Mouse (Mus musculus): ENCODE data around the gene Fitm2.
"Not testable (repeated sequence)": the region's sequence is repeated elsewhere in the genome, so short reads cannot be mapped to it uniquely, and the experiment has no call there.

The Fitm2 gene

GRCm38 (mm10) chr2:163463251-163463769 is 9.1 kb downstream of the Fitm2 start:
- no peak for DNase-seq (ENCODE audit: low spot score)

GRCm38 (mm10) chr2:163462801-163463200 is 9.6 kb downstream of the Fitm2 start:
- DNase-seq (ENCODE audit: low spot score), result no peak

DNA sequence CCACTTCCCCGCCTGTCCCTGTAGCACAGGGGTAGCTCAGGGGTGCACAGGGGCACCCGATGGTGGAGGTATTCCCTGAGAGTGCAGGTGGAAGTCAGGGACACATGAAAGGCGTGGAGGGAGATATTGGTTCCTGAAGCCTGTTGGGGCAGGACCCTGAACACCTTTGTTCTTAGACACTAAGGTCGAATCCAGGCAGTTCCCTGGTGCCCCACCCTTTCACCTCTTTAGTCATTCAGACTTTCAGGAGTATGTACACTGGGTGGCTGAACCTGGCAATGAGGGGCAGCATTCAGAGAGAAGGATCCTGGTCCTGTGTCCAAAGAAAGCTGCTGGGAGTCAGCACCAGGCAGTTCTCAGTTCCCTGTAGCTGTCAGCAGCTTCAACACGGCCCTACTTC is 10.0 kb downstream of the Fitm2 start:
- no peak for DNase-seq (ENCODE audit: low spot score)

- DNase-seq (ENCODE audit: low spot score), result not testable (repeated sequence)
Measured at GRCm38 (mm10) chr2:163461307-163461706, 11.1 kb downstream of the Fitm2 start.

GRCm38 (mm10) chr2:163460622-163461021 is 11.8 kb downstream of the Fitm2 start:
- DNase-seq (ENCODE audit: low spot score), result no peak

- DNase-seq (ENCODE audit: low spot score), result no peak
Measured at GRCm38 (mm10) chr2:163459380-163459779, 13.0 kb downstream of the Fitm2 start.

DNA sequence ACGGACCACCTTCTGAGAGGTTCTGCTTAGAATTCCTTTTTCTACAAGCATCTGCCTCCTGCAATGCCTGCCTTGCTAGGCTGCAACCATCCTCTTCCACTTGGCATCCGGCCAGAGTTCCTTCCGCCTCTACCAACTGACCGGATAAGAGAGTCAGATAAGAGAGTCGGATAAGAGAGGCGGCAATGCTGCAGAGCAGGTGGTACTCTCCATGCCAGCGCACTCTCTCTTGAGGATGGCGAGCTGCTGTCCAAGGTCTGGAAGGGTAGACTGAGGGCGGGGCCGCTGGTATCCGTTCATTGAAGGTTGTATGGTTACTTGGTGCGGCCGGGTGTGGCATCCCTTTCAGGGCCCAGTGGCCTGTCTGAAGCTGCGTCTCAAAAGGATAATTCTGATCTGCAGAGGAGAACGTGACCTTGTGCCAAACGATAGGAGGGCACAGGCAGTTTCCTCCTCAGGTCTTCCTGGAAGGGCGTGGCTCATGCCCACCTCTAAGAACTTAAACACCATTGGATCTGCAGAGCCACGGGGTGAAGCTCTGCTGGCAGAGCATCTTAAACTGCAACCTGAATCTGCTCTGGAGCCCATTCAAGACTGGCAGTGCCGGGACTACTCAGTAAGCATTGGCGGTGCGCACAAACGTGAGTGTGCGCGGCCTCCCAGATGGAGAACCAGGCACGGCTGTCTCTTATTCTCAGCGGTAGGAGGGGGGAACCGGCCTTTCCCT is 13.7 kb downstream of the Fitm2 start:
- DNase-seq (ENCODE audit: low spot score), result no peak

- DNase-seq (ENCODE audit: low spot score), result no peak
Measured at GRCm38 (mm10) chr2:163453378-163453777, 19.1 kb downstream of the Fitm2 start.

DNA sequence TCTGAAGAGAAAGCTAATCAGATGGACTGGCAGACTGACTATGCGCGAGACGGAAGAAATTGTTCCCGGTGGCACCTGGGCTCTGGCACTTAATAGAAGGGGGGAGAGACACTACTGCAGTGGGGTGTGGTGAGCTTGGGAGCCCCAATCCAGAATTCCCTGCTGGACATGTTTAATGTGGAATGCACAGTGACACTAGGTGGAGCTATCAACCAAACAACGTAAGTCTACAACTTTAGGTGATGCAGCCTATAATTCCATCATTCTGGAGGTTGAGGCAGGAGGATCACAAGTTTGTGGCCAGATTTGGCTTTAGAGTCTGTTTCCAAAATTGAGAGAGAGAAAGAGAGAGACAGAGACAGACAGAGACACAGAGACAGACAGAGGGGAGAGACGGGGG is 19.7 kb downstream of the Fitm2 start:
- DNase-seq (ENCODE audit: low spot score), result no peak

GRCm38 (mm10) chr2:163450668-163451295 is 21.6 kb downstream of the Fitm2 start:
- DNase-seq (ENCODE audit: low spot score), result no peak

DNA sequence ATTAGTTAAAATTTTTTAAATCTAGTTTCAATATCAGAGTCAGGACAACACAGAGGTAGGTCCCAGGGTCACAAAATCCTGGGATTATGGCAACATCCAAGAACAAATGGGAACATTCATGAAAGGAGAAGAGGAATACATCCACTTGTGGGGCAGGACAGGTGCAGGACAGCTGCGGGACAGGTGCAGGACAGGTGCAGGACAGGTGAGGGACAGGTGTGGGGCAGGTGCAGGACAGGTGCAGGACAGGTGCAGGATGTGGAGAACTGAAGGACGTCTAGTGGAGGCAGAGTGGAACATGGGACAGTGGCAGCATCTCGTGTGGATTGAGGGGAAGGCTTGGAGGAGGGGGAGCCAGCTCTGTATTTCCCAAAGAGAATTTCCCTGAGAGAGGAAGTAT is 23.2 kb downstream of the Fitm2 start:
- no peak for DNase-seq (ENCODE audit: low spot score)

- DNase-seq (ENCODE audit: low spot score), result no peak
Measured at GRCm38 (mm10) chr2:163447375-163447774, 25.1 kb downstream of the Fitm2 start.

- no peak for DNase-seq (ENCODE audit: low spot score)
Measured at GRCm38 (mm10) chr2:163444017-163444416, 28.4 kb downstream of the Fitm2 start.

GRCm38 (mm10) chr2:163443543-163443942 is 28.9 kb downstream of the Fitm2 start:
- no peak for DNase-seq (ENCODE audit: low spot score)

GRCm38 (mm10) chr2:163439488-163439887 is 32.9 kb downstream of the Fitm2 start:
- DNase-seq (ENCODE audit: low spot score), result no peak

GRCm38 (mm10) chr2:163438619-163439451 is 33.6 kb downstream of the Fitm2 start:
- peak; percentile 43 for DNase-seq (ENCODE audit: low spot score)

GRCm38 (mm10) chr2:163438246-163438618 is 34.2 kb downstream of the Fitm2 start, which contains the start of gene Gdap1l1:
TSS of gene Gdap1l1 (plus strand) at chr2:163438476.
- no peak for DNase-seq (ENCODE audit: low spot score)

DNA sequence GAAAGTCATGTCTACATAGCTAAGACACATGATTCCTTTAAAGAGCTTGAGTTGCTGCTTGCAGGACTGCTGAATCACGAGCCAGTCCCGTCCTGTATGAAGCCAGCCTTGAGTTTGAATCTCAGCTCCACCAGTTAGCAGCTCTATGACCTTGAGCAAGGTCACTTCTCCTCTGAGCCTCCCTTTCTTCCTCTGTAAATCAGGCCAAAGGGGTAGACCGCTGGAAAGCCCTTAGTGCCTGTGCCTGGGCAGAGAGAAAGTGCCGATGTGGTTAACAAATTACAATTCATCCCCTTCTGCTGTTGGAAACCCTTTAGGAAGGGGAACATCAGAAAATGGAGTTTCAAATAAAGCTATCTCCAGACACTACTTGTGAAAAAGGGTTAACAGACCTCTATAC is 34.6 kb downstream of the Fitm2 start:
- no peak for DNase-seq (ENCODE audit: low spot score)

DNA sequence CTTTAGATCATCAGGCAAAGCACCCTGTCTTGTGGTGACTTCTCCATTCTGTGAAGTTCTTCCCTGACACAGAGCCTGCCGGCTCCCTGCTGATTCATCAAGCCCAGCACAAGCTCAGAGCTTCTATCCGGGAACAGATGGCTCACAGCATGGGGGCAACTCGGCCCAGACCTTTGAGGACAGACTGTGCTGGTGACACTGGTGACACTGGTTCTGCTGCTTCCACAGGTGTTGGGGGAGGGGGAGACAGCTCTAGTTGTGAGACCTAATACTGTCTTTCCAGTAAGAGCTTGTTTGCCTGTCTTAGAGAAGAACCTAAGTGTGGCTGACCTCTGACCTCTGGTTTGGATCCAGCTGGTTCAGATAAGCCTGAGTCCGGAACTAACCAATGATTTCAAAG is 38.5 kb downstream of the Fitm2 start:
- no peak for DNase-seq (ENCODE audit: low spot score)

DNA sequence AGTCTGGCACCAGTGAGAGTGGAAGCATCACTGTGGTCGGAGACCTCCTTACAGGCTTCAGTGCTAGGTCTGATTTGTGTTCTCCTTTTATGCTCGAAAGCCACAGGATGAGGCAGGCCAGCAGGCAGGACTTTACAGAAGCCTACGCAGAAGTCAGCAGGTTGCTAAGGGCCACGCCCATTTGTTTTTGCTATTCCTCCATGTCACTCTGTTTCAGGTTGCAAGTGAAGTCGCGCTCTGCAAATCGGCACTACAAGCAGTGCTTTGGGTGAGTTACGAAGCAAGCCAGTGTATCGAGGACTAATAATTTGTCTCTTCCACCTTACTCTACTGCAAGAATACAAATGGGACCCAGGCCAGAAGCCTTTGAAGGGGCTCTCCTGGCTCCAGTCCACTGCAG is 41.1 kb downstream of the Fitm2 start:
- no peak for DNase-seq (ENCODE audit: low spot score)

DNA sequence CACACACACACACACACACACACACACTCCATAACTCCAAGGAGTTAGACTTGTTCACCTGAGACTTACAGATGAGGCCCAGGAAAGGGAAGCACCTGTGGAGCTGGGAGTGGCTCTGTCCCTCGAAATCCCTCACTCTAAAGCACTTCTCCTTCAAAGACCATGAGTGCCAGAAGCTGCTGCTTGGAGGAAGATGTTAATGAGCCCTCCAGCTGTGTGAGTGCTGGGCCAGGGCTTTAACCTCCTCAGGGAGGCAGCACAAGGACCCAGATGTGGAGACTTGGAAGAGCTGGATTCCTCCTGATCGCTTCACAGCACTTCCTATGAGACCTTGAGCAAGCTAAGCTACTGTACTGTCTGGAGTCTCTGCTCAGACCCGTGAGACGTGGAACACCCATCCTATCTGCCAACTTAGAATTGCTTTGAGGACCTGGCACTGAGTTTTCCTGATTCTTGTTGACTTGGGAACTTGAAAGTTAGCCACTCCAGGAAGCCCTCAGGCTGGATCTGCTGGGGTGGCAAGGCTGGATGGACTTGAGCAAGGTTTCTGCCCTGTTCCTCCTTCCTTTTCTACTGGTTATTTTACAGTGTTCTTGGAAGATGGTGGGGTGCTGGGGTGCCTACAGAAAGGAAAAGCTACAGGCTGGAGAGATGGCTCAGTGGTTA is 44.0 kb downstream of the Fitm2 start:
- no peak for DNase-seq (ENCODE audit: low spot score)

- DNase-seq (ENCODE audit: low spot score), result no peak
Measured at GRCm38 (mm10) chr2:163424597-163424996, 47.8 kb downstream of the Fitm2 start, which contains the start of gene Oser1. TSS of gene Oser1 (minus strand) at chr2:163424697.

Data from ovary, postnatal 10 days (tissue).